Mouse (Mus musculus) olfactory bulb, adult 2 months (tissue): ENCODE data around the gene Nanos1.

Source experiments
- CTCF ChIP-seq: fragments of 200-500 bp; IDR thresholded peaks from 2 replicates; pipeline ENCODE4 v1.5.1; 2012; ENCODE audit warnings: low read depth, mild to moderate bottlenecking, low read length, moderate library complexity; ENCODE audit not compliant: insufficient read depth
- POLR2A ChIP-seq: fragments of 200-500 bp; IDR thresholded peaks from 2 replicates; pipeline ENCODE4 v1.6.1; 2012; ENCODE audit warnings: mild to moderate bottlenecking, low read depth, low read length, moderate library complexity; ENCODE audit not compliant: insufficient read depth

- TF ChIP-seq CTCF (no peak), POLR2A (no peak)
Observed at GRCm38 (mm10) chr19:60710196-60710595, 45.6 kb upstream of the Nanos1 start.
